Mouse (Mus musculus): ENCODE measurements at regions not wholly inside any gene's neighbourhood (a gene's known extent, or its start where the extent isn't known, plus 50 kb on each side); places are given as distances from the start of the nearest gene placed in this dataset.
A peak's percentile ranks its signal among the peaks of the same experiment; 100 is the strongest.

DNA sequence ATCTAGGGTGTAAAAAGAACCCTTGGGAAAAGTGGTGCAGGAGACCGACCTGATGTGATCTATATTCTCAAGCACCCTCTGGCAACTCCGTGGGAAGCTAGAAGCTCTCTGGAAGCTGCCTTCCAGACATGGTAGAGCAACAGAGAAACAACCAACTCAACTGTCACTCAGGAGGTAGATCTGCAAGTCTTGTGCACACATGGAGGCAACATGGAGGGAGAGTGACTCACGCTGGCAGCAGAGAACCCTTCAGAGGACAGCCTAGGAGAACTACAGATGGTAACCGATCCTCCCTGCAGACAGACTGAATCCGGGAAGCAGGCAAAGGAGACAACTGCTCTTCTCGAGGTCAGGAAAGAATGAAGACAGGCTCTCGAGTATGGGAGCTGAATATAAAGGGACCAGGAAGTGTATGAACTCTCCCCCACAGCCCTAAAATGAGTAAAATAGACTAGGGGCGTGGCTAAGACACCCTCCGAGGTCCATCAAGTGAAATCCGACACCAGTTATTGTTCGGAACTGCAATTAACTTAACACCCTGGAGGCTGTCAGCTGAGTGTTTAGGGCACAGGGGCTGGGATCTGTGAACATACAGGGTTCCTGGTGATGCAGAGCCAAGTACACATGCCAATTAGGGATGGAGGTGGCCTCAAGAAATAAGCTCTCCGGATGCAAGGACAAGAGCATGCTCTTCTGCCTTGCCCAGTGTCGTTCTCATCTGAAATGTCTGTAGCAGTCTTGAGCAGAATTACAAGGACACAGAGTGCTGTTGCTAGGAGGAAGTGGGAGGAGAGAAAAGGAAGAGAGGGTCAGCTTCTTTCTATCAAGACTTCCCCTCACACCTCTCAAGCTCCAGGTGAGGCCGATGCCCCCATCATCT lies 93.5 kb downstream of the Fam168b start:
- peak overlapping the region; percentile 96 for H3K4me2 ChIP-seq (replicated peaks)
- H3K4me3 ChIP-seq, result peak overlapping the region; percentile 73
- H3K9ac ChIP-seq (replicated peaks), result no peak overlapping the region
- H3K9me3 ChIP-seq, result no peaks in the 10 kb centered on the region
- H3K36me3 ChIP-seq, result no peaks in the 10 kb centered on the region
- H3K27me3 ChIP-seq, result peaks cover 60% of the 10 kb centered on the region
- WGBS, result 11% methylated on average over 14 of the region's 14 CpGs
- H3K4me1 ChIP-seq, result peaks cover 23% of the 10 kb centered on the region
- ATAC-seq (ENCODE audit: low FRiP score, low read depth), result peak; percentile 31; the same call in 1 of the 2 replicates
- no peak overlapping the region for H3K27ac ChIP-seq (replicated peaks)

GRCm38 (mm10) chr1:34750061-34751054 lies 92.5 kb downstream of the Fam168b start:
- peak; percentile 72 for ATAC-seq (ENCODE audit: low FRiP score, low read depth)
- no peaks in the 10 kb centered on the region for H3K36me3 ChIP-seq
- no peak overlapping the region for H3K27ac ChIP-seq (replicated peaks)
- peaks cover 60% of the 10 kb centered on the region for H3K27me3 ChIP-seq
- H3K9ac ChIP-seq (replicated peaks), result peak overlapping the region; percentile 75
- H3K9me3 ChIP-seq, result no peaks in the 10 kb centered on the region
- under 1% methylated on average over 87 of the region's 108 CpGs for WGBS
- H3K4me1 ChIP-seq, result peaks cover 23% of the 10 kb centered on the region
- H3K4me2 ChIP-seq (replicated peaks), result peak overlapping the region; percentile 96
- peak overlapping the region; percentile 73 for H3K4me3 ChIP-seq

DNA sequence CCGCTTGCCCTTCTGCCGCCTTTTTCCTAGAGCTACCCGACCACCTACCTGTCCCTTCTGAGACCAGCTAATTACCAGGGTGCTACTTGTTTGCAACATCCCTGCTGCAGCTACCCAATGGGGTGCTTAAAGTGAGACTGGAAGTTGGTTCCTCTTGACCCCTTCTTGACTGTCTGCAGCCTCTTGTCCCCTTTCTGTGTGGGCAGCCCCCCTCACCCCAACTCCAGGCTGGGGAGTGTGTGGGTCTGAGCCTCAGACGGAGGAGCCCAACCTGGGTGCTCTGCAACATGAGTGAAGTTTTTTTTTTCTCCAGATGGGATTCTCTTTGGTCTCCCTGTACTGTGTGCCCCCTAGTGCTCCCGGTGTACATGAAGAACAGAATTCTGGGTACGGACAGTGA lies 91.7 kb downstream of the Fam168b start:
- ATAC-seq (ENCODE audit: low FRiP score, low read depth), result peak; percentile 25; the same call in 1 of the 2 replicates
- peak overlapping the region; percentile 73 for H3K4me3 ChIP-seq
- peak overlapping the region; percentile 75 for H3K9ac ChIP-seq (replicated peaks)
- H3K27ac ChIP-seq (replicated peaks), result no peak overlapping the region
- peaks cover 23% of the 10 kb centered on the region for H3K4me1 ChIP-seq
- H3K9me3 ChIP-seq, result no peaks in the 10 kb centered on the region
- H3K36me3 ChIP-seq, result no peaks in the 10 kb centered on the region
- H3K27me3 ChIP-seq, result peaks cover 60% of the 10 kb centered on the region
- WGBS, result 2% methylated on average over 6 of the region's 6 CpGs
- H3K4me2 ChIP-seq (replicated peaks), result peak overlapping the region; percentile 96

- Histone ChIP-seq H3K4me1 (peaks cover 23% of the 10 kb centered on the region), H3K27me3 (peaks cover 50% of the 10 kb centered on the region), H3K9me3 (no peaks in the 10 kb centered on the region), H3K36me3 (no peaks in the 10 kb centered on the region), H3K9ac (replicated peaks) (no peak overlapping the region), H3K4me3 (no peak overlapping the region), H3K27ac (replicated peaks) (no peak overlapping the region), H3K4me2 (replicated peaks) (no peak overlapping the region)
- WGBS, result 55% methylated on average over 5 of the region's 5 CpGs
- ATAC-seq (ENCODE audit: low FRiP score, low read depth), result no peak
These were observed 89.3 kb downstream of the Fam168b start for GRCm38 (mm10) chr1:34753581-34753980.

DNA sequence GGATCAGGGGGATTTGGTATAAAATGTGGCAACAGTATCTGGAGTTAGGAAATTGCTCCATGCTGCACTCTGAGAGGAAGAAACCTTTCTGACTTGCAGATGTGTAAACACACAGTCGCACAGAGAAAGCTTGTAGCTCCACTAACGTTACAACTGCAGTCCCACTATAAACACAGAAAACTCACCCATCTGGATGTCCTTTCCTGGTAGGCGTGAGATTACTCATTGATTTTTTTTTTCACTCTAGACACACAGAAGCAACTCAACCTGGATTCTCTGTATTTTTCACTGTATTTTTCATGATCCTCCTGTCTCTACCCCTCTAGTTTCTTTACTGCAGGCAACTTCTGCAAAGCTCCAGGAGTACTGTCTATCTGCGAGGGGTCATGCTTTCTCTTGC lies 82.3 kb downstream of the Fam168b start:
- Histone ChIP-seq H3K9ac (replicated peaks) (no peak overlapping the region), H3K36me3 (no peaks in the 10 kb centered on the region)
- WGBS, result 76% methylated on average over 4 of the region's 4 CpGs

GRCm38 (mm10) chr1:34761436-34761835 lies 81.4 kb downstream of the Fam168b start:
- Histone ChIP-seq H3K4me3 (no peak overlapping the region), H3K4me2 (replicated peaks) (no peak overlapping the region), H3K27ac (replicated peaks) (no peak overlapping the region), H3K4me1 (no peaks in the 10 kb centered on the region), H3K9ac (replicated peaks) (no peak overlapping the region), H3K9me3 (no peaks in the 10 kb centered on the region), H3K27me3 (no peaks in the 10 kb centered on the region), H3K36me3 (no peaks in the 10 kb centered on the region)
- ATAC-seq (ENCODE audit: low FRiP score, low read depth), result no peak

More for the DNA sequence above, 82.3 kb downstream of the Fam168b start:
- Histone ChIP-seq H3K9me3 (no peaks in the 10 kb centered on the region), H3K4me3 (no peak overlapping the region), H3K27me3 (no peaks in the 10 kb centered on the region), H3K4me2 (replicated peaks) (no peak overlapping the region), H3K27ac (replicated peaks) (no peak overlapping the region), H3K4me1 (no peaks in the 10 kb centered on the region)
- ATAC-seq (ENCODE audit: low FRiP score, low read depth), result no peak

DNA sequence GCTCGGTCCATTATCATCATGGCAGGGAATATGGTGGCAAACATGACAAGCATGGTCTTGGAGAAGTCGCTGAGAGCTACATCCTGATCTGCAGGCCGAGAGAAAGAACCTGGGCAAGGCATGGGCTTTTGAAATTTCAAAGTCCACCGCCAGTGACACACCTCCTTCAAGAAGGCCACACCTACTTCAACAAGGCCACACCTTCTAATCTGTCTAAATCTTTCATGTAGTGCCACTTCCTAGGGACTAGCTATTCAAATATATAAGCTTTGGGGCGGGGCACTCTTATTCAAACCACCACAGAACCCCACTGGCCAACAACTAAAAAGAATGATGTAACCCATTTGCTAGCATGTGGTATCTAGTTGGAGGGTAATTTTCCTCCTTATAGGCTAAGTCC lies 81.0 kb downstream of the Fam168b start:
- no peak overlapping the region for H3K27ac ChIP-seq (replicated peaks)
- H3K27me3 ChIP-seq, result no peaks in the 10 kb centered on the region
- no peak for ATAC-seq (ENCODE audit: low FRiP score, low read depth)
- WGBS, result 89% methylated on average over 5 of the region's 5 CpGs
- H3K4me2 ChIP-seq (replicated peaks), result no peak overlapping the region
- H3K9me3 ChIP-seq, result no peaks in the 10 kb centered on the region
- no peaks in the 10 kb centered on the region for H3K36me3 ChIP-seq
- no peak overlapping the region for H3K4me3 ChIP-seq
- H3K4me1 ChIP-seq, result no peaks in the 10 kb centered on the region
- H3K9ac ChIP-seq (replicated peaks), result no peak overlapping the region

Data from midbrain, embryonic 12.5 days (tissue).